Mouse (Mus musculus) bone marrow macrophage, adult 2 months (primary cell): ENCODE data around the gene Cdh6.

Experiments
- CTCF ChIP-seq: IDR thresholded peaks from 2 replicates; pipeline ENCODE4 v1.5.1; 2012; ENCODE audit warnings: low read depth, mild to moderate bottlenecking, low read length, moderate library complexity
- POLR2A ChIP-seq: IDR thresholded peaks from 2 replicates; pipeline ENCODE4 v1.6.1; 2012; ENCODE audit warnings: mild to moderate bottlenecking, low read depth, low read length, borderline replicate concordance

- TF ChIP-seq CTCF (no peak), POLR2A (no peak)
These were observed 38.7 kb upstream of the Cdh6 start for GRCm38 (mm10) chr15:13212027-13212685.
